Mouse (Mus musculus) fibroblast of lung, adult 2 months (primary cell): ENCODE measurements around the gene Gm17175.
"Not testable (repeated sequence)": the region's sequence is repeated elsewhere in the genome, so short reads cannot be mapped to it uniquely, and the experiment has no call there.

Source experiments
- DNase-seq: peaks from one replicate; pipeline ENCODE4 v3.0.0-alpha.2; 2011; ENCODE audit warnings: low read depth

Gm17175 gene

DNA sequence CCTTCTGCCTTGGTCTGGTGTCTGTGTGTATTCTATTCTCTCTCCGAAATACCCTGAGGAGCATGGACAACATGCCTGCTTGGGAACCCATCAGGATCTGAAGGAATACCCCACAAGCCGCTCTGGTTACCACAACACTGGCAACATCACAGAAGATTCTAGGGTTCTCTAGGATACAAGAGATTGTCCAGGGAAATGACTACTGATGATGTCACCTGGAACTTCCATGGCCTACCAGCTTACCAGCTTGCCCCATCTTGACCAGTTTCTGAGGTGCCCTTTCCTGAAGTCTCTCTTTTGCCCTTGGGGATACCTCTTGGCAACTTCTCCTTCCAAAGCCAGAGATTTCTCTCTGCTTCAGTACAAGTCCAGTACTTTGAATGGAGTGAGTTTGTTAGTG is at the start of gene Gm17175:
Gene Gm17175 (minus strand): TSS at position 101 of the 400 bp plus-strand sequence.
- not testable (repeated sequence) for DNase-seq

- no peak for DNase-seq
These were observed 37.3 kb upstream of the Gm17175 start, which contains the start of gene Gm17078 for GRCm38 (mm10) chr14:51611210-51611609. Gene Gm17078 (minus strand): TSS chr14:51611310.

DNA sequence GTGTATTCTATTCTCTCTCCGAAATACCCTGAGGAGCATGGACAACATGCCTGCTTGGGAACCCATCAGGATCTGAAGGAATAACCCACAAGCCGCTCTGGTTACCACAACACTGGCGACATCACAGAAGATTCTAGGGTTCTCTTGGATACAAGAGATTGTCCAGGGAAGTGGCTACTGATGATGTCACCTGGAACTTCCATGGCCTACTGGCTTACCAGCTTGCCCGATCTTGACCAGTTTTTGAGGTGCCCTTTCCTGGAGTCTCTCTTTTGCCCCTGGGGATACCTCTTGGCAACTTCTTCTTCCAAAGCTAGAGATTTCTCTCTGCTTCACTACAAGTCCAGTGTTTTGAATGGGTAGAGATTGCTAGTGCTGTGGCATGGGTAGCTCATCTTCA is 18.2 kb upstream of the Gm17175 start, which contains the start of gene Gm17174:
Gene Gm17174 (minus strand): TSS at position 101 of the 400 bp plus-strand sequence.
- DNase-seq: not testable (repeated sequence)

DNA sequence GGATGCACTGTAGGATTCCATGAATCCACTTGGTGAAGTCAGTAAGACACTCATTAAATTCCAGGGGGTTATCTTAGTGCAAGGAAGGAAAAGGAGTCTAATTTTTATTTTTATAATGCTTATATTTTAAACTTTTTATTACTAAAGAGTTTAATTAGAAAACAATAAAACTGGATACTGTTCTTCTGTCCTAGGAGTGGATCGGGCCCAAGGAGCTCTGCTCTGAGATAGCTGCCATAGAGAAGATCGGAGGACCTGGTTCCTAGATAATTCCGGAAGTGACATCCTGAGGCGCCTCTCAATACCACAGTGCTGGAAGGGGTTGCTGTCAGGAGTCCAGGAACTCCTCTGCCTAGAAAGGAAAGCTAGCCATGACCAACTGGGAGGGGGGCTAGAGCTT is 21.4 kb downstream of the Gm17175 start, which contains the start of gene Gm5622:
Gene Gm5622 (plus strand): TSS at position 301 of the 400 bp plus-strand sequence.
- no peak for DNase-seq
